Mouse (Mus musculus) urinary bladder, postnatal 36 days (tissue): Measurements from ENCODE around the gene Mto1.
A peak's percentile ranks its signal among the peaks of the same experiment; 100 is the strongest.
"Not testable (repeated sequence)": the region's sequence is repeated elsewhere in the genome, so short reads cannot be mapped to it uniquely, and the experiment has no call there.

ENCODE experiments used
- DNase-seq, 2 experiments: peaks; one replicate each; pipeline ENCODE4 v3.0.0; 2022; ENCODE audit warnings: low spot score in 2 of 2, mixed read lengths in 1 of 2

Gene Mto1

DNA sequence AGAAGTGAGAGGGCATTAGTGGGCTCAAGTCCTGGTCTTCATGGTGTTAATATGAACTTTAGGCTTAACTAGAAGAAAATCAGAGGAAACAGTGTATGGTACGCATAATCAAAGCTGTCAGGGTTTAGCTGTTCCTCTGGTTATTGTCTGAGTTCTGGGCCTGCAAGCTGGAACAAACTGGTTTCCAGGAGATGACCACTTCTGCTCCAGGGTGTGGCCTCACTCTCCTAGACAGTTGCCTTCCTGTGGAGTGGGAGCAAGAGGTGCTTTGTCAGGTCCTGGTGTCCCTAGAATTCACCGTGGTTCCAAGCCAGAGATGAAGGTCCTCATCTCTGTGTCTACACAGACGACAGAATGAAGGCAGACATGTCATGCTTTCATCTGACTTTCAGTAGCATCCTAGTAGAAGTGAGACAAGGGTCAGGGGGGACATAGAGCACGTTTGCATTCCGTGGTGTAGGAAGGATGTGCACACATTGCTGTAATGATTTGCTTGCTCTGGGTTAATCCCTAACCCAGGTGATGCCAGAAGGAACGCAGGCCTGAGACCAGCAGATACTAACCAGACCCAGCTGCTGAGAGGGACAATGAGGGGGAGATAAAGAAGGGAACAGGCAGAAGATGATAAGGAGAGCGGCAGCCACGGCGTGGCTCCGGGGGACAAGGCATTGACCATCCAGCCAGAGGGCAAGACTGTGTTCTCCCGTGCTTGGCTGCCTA lies 58.2 kb downstream of the Mto1 start:
- DNase-seq: no peak

DNA sequence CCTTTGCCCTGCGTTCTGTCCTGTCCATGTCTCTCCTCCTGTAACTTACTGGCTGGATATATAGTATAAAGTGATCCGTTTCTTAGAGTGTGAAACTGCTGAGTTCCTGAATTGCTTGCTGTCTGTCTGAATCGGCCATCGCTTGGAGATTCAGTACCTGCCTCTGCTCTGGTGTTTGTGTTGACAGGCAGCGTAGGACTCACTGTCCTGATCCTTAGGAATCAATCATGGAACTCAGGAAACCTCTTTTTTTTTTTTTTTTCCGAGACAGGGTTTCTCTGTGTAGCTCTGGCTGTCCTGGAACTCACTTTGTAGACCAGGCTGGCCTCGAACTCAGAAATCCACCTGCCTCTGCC lies 58.7 kb downstream of the Mto1 start:
- no peak for DNase-seq

DNA sequence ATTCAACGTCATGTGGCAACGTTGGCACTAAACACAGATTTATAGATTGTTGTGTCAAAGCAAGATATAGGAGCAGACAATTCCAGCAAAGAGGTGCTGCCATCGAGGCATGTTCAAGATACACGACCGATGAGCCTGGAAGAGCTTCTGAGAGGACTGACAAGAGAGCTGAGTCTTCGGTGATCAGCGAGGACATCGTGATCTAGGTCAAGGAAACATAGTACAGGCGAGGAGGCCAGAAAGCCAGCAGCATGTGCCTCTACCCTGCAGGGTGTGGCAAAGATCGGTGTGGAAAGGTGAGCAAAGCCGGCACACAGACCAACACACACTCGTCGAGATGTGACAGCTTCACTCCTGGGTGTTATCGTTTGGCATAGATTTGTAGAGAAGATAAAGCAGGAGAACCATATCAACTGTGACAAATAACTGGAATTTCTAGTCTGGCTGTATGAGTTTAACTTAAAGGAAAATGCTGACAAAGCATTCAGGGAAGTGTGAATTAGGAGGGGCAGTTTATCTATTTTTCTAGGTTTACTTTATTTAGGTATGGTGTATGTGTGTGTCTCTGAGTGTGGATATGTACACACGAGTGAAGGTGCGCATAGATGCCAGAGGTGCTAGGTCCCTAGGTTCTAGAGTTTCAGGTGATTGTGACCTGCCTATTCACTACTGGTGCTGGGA lies 60.2 kb downstream of the Mto1 start:
- DNase-seq: no peak

DNA sequence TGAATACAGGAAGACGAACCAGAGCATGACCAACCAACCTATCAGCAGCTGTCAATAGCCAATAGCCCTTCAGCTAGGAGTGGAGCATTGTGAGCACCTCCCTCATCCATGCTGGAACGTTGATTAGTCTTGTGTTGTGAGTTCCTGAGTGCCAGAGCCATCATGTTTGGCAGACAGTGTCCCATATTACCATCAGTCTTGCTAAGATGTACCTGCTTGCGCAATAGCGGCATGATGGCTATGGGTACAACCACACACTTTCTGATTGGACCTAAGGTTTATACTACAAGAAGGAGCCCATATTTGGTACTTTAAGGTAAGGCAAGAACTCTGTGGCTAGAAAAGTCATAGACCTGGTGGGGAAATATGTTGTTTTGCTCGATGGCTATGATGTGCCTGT lies 63.7 kb downstream of the Mto1 start:
- DNase-seq: no peak

DNA sequence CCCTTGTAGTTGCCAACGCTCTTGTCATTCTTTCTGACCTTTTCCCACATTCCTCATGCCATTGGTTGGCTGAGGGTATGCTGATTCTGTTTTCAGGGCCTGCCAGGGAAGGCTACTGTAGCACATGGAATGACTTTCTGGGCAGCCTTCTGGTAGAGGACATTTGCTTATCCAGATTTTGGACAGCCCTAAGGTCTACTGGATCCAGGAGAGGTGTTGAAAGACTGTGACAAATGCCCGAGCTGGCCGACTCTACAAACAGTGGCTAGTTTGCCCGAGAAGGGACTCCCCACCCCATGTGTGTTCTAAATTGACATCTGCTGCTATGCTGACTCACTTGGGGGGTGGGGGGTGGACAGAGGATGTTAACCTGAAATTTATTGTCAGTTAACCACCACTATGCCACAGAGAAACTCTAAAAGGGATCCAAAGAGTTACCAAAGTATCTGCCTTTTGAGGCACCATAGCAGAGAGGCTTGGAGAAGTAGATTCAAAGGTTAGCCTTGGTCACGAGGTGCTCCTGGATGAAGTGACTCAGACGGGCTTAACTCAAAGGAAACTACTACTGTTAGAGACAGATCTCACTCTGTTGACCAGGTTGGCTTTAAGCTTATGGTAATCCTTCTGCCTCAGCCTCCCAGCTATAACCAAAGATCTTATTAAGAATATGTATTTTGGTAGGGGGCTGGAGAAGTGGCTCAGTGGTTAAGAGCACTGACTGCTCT lies 65.9 kb downstream of the Mto1 start:
- peak in 1 of 2 experiments; percentile 31 for DNase-seq

DNA sequence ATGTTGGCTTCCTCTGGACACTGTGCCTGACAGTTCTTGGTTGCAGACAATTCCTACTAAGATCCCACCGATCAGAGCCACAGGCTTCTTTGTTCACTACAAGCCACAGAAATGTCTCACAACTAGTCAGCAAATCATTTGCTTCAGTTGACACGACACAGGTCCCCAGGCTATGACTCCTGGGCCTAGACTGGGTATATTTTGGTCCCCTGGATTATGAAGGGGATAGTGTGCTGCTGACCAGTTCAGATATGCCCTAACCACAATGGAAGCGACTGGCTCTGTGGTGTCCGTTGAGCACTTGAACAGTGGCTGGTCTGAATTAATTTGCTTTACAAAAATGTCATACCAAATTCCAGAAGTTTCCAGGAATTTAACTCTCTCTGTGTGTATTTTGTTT lies 66.7 kb downstream of the Mto1 start:
- no peak for DNase-seq

DNA sequence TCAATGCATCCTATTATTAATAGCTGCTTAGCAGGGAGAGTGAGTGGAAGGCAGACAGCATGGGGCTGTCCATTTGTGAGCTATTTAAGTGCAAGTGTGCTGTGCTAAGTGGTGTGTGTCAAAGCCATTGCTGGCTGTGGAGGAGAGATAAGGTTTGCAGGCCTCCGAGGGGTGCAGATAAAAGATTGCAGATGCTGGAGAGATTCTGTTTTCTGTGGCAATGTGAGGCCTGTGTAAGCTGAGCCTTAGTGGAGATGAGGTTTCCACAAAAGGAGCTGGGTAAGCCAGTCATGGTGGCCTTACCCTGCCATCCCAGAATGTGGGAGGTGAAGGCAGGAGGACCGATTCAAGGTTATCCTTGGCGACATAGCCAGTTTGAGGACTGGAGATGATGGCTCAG lies 68.1 kb downstream of the Mto1 start:
- DNase-seq: no peak

DNA sequence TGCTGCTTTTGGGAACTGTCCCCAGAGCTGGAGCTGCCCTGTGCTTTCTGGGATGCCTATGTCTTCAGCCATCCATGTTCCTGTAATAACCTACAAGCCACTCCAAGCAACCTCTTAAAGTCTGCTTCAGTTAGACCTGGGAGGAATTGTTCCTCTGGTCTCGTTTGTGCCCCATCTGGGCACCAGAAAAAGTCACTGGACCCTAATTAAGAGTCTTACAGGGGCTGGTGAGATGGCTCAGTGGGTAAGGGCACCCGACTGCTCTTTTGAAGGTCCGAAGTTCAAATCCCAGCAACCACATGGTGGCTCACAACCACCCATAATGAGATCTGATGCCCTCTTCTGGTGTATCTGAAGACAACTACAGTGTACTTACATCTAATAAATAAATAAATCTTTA lies 69.2 kb downstream of the Mto1 start:
- DNase-seq: not testable (repeated sequence)

DNA sequence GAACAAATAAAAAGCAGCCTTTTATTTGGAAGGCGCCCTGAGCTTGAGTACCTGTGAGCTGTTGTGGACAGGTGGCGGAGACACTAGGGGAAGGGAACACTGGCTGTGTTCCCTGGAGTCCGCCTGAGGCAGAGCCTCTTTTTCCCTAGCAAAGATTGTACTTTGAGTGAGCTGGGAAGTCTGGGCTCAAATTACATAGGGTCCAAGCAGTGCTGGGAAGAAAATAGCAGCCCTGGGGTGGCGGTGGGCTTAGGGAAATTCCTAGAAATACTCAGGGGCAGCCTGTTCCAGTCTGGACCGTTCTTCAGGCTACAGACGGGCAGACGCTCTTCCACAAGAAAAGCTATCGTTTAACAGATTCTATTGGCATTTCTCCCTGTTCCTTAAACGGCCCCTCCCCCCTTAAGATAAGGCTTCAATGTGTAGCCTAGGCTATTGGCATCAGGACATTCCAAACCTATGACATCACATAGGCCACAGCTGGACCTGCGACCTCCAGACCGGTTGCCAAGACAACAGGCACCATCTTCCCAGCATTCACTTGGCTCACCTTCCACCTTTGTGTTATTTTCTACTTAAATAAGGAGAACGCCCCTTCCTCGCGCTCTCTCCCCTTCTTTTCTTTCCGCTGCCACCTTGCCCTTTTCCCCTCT lies 72.2 kb downstream of the Mto1 start:
- no peak for DNase-seq

DNA sequence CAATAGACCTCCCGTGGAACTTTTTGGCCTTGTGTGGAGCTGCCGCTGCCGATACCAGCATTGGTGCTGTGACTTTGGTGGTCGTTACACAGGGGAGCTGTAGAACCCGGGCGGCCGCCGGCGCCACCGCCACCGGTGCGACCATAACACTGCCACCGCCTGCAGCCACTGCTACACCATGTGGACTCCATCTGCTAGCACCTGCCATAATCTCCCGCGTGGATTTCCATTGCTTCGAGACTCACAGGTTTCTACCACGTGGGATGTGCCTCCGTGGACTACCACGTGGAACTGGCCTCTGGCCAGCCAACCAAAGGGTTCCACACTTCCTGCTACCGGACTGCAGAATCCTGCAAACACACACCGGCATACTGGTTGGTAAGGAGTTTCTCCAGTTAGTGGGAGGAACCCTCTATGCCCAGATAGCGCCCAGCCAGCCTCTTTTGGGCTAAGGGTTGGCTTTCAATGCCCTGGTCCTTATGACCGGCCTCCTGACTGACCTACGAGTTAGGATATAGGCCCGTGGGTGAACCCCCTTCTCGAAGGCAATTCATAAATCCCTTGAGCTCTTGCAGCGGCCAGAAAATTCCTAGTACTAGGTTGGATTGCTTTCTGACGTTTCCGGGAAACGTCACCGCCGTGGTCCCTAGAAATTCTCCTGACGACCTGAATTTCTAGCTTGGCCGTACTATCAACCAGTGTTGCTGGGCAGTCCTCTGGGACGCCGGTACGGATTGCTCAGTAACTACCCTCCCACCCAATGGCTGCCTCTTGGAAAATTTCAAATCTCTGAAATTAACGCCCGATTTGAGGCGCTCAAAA lies 73.0 kb downstream of the Mto1 start:
- DNase-seq: peak; percentile 35 to 54

DNA sequence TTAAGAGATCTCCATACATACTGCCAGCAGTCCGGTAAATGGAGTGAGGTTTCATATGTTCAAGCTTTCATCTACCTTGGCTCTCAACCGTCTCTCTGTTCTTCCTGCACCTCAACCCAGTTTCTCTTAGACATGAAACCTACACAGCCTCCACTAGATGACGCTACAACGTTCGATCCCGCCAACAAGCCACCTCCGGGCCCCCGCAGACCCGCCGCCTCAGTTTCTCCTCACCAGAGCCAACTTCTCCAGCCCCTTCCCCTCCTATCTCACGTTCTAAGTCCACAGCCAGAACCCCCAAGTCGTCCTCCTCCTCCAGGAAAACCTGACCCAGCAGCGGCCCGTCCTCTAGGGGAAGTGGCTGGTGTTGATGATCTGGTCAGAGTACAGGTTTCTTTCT lies 73.7 kb downstream of the Mto1 start:
- DNase-seq: no peak
